Mouse (Mus musculus): ENCODE measurements at regions not wholly inside any gene's neighbourhood (a gene's known extent, or its start where the extent isn't known, plus 50 kb on each side); places are given as distances from the start of the nearest gene placed in this dataset.
"Not testable (repeated sequence)": the region's sequence is repeated elsewhere in the genome, so short reads cannot be mapped to it uniquely, and the experiment has no call there.

DNA sequence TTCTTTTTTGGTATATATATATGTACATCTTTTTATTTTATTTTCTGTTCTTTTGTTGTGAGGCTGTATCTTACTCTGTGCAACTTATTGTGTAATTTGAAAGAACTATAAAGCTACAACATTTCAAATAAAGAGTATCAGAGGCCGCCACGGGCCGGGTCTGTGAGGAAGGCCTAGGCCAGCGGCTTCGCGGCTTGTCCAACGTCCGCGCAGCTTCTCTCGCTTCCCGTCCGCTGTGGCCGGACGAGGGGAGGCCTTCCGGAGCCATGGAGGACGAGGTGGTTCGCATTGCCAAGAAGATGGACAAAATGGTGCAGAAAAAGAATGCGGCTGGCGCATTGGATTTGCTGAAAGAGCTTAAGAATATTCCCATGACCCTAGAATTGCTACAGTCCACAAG lies 167.4 kb downstream of the Kif21a start:
- in situ Hi-C loops (cut with MboI; ENCODE audit: unreplicated experiment in 2 of 2), result not testable (repeated sequence)

DNA sequence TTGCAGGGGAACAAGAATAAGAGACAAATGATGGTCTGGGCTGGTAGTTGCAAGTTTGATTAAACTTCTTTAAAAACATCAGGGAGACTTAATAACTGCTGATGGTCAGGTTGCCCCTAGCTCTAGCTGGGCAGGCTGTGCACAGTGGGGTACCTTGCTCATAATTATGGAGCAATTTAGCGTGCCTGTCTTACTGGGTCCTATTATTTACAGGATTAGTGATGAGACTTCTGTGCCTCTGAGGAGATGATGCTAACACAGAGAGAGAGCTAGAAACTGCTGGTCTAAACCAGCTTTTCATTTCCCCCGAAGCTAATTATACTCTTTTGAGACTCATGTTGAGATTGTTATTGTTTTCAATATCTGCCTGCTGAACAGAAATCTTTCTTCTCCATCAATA lies 180.3 kb downstream of the Kif21a start:
- in situ Hi-C loops (cut with MboI; ENCODE audit: unreplicated experiment in 2 of 2), result no loop called here

DNA sequence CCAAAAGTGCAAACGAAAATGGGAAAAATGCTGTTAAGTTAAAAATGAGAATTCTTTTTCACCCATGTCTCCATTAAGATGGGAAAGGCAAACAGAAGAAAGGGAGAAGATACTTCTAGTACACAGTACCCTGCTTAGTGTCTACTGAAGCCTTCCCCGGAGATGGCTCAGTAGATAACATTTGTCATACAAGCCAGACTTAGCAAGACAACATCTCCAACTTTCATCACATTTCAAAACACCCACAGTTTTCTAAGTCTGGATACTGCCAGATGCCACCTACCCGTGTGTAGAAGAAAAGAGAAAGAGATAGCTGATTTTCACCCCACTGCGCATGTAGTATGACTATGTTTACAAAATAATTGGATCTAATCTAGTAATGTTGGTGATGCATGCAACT lies 174.5 kb upstream of the Cpne8 start:
- in situ Hi-C loops (cut with MboI; ENCODE audit: unreplicated experiment in 2 of 2), result not testable (repeated sequence)

DNA sequence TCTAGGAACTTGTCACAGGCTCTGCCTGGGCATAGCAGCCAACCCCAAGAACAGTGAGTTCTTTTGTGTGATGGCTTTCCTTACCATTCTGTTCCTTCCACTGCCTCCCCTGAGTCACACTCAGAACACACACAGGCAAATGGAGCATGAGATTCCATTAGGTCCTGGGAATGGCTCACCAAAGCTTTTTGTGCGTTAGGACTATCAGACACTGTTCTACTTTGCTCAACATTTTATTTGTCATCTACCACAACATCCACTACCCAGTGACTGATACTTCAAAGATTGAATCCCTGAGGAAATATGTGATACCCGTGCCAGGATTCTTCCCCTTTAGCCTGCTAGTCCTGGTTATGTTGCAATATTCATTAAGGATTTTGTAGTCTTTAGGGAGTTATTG lies 172.8 kb upstream of the Cpne8 start:
- in situ Hi-C loops (cut with MboI; ENCODE audit: unreplicated experiment in 2 of 2), result no loop called here

DNA sequence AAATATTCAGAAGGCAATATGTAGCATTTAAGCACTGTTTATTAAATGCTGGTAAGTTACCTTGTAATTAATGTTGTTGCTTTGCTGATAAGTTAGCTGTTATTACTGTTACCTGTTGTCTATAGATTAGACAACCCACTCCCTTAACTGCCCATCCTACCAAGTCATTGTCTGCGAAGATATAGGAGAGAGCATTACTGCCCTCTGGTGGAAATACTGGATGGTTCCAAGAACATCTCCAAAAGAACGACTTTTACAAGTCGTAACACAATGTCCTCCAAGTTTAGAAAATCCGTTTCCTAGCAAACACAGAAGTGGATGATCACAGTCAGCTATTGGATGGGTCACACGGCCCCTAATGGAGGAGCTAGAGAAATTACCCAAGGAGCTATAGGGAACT lies 162.2 kb upstream of the Cpne8 start:
- in situ Hi-C loops (cut with MboI; ENCODE audit: unreplicated experiment in 2 of 2), result loop anchor here in 1 of 2 experiments (5.0 kb wide), 1 partner anchor 604 kb away; no protein-coding TSS in a partner anchor

DNA sequence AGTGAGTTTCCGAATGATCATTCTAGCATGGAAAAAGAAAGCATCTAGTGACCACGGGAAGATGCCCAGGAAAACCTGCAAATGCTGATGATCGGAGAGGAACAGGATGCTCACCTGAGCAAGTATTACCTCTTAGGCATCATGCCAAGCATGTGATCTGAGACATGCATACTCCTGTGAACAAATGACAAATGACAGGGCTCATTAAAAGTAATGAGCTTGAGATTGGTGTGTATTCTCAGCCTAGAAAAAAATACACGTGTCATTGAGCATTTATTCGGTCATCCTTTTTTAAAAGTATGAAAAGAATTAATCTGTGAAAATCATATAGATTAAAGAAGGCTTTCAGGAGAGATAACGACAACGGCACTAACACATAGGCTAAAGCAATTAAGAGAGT lies 156.4 kb upstream of the Cpne8 start:
- in situ Hi-C loops (cut with MboI; ENCODE audit: unreplicated experiment in 2 of 2), result no loop called here

DNA sequence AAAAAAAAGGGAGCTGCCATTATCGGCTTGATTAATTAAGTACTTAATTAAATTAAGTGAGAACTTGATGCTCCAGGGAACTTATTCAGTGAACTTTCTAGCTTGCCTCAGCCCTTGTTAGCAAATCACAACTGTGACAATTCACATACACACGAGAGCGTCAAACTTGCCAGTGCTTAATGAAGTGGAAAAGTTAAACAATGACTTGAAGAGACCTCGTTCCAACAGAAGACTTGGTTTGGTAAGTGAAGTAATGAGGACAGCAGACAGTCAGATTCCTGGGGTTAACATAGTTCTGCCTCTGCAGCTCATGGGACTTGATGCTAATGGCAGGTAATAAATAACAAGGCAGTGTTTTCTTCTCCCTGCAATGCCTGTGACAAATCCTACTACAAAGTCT lies 148.6 kb upstream of the Cpne8 start:
- in situ Hi-C loops (cut with MboI; ENCODE audit: unreplicated experiment in 2 of 2), result no loop called here

DNA sequence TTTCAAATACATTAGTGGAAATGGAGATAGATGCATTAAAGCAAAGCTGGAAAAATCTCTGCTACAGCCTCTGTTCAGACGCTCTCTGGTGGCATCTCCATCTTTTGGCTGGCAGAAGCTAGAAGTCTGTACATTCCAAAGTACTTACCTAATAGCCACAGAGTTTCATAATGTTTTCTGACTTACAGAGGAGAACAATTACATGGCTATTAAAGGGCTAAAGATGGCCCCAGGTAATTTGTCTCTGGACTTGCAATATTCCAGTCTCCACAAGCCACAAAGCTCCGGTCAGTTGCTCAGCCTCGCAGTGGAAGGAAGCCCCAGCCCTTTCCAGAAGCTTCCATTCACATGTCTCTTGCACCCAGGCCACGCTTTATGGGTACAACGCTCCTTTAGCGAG lies 143.1 kb upstream of the Cpne8 start:
- in situ Hi-C loops (cut with MboI; ENCODE audit: unreplicated experiment in 2 of 2), result no loop called here

DNA sequence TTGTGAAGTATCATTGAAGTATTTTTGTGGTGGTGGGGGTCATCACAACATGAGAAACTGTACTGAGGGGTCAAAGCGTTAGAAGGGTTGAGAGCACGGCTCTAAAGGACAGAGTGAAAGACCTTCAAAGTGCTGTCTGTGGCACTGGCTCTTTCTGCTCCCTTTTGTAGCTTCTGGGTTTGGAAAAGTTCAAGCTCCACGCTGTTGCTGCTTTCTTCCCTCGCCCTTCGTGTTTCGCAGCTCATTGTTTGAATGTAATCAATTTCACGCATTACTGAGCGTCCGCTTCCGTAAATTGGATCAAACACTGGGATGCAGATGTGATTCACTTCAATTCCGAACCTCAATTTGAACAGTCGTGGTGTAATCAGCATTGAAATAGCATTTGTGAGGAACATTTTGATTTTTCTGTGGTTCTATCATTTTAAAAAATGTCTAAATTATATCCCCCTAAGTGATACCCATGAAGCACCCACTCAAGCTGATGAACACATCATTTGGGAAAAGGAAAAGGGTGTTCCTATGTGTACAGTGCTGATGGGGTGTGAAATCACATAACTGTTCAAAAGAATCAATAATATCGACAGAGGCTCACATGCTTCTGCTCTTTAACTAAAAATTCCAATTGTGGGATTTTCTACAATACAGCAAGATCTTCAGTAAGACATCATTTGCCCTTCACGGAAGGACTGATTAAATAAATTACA lies 140.9 kb upstream of the Cpne8 start:
- in situ Hi-C loops (cut with MboI; ENCODE audit: unreplicated experiment in 2 of 2), result no loop called here

DNA sequence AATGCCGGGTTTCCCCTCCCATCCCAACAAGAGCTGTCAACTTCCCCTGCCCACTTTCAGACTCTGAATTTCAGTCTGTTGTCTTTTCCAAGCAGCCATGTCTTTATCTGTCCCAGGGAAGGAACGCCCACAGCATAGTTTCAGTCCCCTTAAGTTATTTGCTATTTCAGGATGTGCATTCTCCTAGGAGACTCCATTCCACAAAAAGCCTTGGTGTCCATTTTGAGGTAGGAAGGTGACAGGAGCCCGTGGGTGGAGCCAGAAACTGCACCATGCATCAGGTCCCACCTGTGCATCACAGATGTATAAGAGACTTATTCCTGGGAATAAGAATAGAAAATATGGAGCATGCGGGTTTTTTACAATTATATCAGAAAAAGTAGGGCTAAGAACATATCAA lies 138.9 kb upstream of the Cpne8 start:
- in situ Hi-C loops (cut with MboI; ENCODE audit: unreplicated experiment in 2 of 2), result no loop called here

DNA sequence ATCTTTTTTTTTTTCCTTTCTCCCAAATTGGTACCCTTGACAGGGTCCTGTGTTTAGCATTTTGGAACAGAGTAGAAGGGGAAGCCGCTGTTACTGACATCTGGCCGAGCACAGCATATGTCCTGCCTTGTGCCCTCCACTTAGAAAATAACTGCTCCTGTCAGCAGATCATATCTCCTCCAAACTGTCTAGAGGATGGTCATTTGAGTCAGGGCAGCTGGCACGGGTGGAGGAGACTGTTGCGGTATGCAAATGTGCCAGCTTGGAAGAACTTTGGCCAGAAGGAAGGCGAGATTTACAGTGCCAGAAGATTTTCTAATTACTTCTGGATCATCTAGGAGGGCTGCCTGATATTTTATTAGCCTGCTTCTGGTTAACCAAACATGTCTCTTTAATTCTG lies 134.7 kb upstream of the Cpne8 start:
- in situ Hi-C loops (cut with MboI; ENCODE audit: unreplicated experiment in 2 of 2), result no loop called here

DNA sequence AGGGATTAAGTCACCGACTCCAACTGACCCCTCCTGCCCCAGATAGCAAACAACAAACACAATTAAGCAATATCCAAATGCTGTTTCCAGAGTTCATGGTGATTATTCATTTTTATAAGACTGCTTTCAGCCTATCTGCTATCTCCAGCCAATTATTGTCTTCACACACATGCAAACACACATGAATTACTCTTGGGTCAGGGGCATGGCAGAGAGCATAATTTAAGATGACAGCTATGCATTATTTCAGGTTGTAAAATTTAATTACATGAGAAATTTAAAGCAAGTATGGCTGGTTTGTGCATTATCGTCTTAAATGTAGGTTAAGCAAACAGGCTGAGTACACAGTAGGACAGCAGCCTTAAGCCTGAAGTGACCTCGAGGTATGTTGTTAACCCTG lies 131.1 kb upstream of the Cpne8 start:
- in situ Hi-C loops (cut with MboI; ENCODE audit: unreplicated experiment in 2 of 2), result no loop called here

DNA sequence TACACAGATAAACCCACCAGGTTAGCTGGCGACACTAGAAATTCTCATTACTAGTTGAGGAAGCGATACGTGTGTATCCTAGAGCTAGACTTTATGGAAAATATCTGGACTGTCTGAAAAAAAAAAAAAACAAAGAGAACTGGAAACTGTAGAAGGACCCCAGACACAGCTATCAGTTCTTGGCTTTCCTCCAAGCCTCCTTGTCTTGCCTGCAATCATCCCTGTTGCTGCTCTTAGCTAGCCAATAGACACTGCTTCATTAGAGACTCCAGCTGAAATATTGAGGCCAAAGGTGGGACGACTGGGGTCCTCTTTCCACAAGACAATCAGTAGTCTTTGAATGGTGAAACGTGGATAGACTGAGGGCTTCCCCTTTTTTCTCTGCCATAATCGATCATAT lies 129.0 kb upstream of the Cpne8 start:
- in situ Hi-C loops (cut with MboI; ENCODE audit: unreplicated experiment in 2 of 2), result no loop called here

DNA sequence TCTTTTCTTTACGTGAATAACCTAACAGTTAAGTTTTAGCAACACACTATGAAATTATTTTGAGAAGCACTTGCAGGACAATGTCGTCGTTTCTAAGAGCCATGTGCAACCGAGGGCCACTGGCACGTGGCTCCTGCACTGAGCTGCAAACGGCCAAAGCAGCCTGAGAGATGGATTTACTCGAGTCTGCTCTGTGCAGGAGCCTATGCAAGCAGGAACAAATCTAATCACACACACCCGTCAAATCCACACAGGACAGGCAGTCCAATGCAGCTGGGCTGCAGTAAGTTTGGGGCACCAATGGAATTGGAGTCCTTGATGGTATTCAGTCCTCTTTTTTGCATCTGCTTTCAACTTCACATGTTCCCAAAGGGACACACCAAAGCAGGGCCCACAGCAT lies 118.8 kb upstream of the Cpne8 start:
- in situ Hi-C loops (cut with MboI; ENCODE audit: unreplicated experiment in 2 of 2), result no loop called here

DNA sequence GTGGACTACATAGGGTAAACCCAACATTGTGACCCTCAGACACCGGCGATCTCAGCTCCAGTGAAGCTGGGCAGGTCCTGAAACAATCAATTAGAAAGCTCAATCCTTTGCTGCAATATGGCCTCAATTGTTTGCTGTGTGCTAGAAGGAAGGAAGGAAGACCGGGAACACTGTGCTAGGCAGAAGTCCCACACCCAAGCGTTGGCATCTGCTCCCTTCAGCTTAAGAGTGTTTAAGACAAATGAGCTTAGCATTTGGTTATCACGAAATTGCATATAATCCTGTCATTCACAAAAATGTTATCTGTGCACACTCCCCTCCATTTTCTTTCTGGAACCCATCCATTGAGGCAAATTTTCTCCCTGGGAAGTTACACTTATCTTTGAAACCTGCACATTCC lies 110.7 kb upstream of the Cpne8 start:
- in situ Hi-C loops (cut with MboI; ENCODE audit: unreplicated experiment in 2 of 2), result no loop called here

DNA sequence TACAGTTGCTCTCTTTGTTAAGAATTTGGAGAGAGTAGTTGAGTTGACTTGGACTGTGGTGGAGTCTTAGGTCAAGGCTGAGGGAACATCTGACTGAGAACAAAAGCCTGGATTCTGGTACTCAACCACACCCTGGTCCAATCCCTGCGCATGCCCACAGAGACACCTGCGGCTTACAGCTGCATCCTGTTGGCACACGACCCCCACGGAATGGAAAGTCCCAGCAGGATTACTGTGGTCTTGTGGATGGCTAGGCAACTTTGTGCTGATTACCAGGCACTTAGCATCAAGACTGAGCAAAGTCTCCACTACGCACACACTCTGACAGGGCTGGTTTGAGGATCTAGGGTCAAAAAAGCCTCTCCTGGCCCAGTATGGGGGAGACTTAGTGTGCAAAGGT lies 105.5 kb upstream of the Cpne8 start:
- in situ Hi-C loops (cut with MboI; ENCODE audit: unreplicated experiment in 2 of 2), result no loop called here

DNA sequence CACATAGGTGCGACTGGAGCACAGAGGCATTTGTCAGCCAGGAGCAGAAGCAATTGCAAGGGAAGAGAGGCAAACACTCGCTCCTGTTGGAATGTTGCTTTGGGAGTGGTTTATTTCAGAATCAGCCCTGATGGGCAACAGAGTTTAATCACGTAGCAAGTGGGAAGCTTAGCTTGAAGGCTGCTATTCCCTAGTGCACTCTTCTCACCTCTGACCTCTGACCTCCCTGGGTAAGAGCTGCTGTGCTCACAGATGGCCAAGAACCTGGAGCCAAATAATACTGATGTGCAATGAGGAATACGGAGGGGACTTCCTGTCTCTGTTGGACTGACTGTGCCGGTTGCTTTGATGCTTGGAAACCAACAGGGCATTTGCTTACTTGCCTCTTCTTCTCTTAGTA lies 88.3 kb upstream of the Cpne8 start:
- in situ Hi-C loops (cut with MboI; ENCODE audit: unreplicated experiment in 2 of 2), result no loop called here

DNA sequence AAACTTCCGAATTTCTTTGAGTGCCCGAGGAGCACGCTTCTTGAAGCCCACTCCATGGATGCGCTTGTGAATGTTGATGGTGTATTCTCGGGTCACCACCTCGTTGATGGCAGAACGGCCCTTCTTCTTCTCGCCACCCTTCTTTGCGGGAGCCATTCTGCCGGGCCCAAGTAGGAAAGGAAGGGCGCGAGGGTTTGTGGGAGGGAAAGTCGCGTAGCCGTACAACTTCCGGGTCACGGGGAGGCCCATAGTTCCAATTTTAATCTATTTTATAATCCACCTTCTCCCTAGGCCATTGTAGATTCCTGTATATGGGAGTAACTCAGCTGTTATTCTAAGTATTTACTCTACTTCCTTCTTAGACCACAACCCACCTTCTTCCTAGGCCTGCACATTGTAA lies 85.3 kb upstream of the Cpne8 start:
- in situ Hi-C loops (cut with MboI; ENCODE audit: unreplicated experiment in 2 of 2), result not testable (repeated sequence)

DNA sequence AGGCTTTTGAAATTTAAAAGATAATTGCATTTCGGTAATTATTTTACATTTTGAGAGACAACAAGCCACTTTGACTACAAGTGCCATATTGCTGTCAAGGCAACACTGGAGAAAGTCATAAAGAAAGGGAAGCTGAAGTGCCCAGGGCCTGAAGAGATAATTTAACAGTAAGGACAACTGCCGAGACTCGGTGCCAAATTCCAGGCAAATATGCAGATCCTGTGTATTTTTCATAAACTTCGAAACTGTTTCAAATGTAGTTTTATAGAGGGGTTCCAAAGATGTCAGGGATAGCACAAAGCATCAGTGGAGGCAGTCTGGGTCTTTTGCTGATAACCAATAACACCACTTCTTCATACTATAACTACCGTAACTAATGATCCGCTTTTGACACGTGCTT lies 54.7 kb upstream of the Cpne8 start:
- in situ Hi-C loops (cut with MboI; ENCODE audit: unreplicated experiment in 2 of 2), result no loop called here

All from v-Abl transformed pro-B cells (cell line).